Mouse (Mus musculus): ENCODE data around the gene Abcc8.

The Abcc8 gene

DNA sequence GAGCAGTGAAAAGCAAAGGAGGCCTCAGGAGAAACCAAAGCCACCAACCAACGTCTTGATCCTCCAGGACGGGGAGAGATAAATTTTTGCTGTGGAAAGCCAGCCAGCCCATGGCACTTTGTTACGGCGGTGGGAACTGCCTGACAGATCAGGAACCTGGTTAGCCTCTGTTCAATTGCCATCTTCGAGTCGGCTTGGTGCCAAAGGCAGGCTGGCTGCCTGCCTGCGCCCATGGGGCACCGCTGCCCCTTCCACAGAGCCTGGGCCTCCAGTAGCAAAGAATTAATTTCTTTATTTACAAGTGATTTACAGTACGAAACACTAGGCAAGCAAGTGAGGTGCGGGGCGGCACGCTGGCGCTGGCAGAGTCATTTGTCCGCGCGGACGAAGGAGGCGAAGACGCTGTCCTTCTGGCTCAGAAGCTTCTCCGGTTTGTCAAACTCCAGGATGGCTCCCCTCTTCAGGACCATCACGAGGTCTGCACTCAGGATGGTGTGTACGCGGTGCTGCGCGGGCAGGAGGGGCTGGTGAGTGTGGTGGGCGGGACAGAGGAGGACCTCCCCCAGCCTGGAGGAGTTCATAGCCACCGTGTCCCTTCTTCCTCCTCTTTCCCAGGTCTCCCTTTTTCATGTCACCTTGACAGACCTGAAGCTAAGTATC is 75.4 kb downstream of the Abcc8 start:
- DNase-seq: no peak

DNA sequence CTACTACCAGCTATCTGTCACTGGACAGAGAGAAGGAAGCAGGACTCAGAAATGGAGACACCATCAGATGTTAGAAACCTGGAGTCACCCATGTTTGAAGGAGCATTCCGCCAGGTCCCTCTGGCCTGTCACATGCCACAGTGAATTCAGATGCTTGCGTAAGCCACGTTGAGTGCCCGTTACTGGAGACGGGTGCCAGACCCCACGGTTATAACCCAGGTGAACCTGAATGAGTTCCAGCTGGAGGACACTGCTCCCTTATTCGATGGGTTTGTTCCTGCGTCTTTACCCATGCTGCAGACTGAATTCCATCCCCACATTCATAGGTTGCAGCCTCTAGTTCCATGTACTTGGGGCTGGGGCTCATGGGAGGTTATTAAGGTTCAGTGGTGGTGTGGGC is 76.1 kb downstream of the Abcc8 start:
- DNase-seq: no peak

GRCm38 (mm10) chr7:46103075-46103591 is 76.7 kb downstream of the Abcc8 start:
- no peak for DNase-seq

- peak; percentile 85 for DNase-seq
These were observed 79.3 kb downstream of the Abcc8 start, which contains the start of gene Kcnj11 for GRCm38 (mm10) chr7:46100563-46100962. TSS of gene Kcnj11 (minus strand) at chr7:46100764.

GRCm38 (mm10) chr7:46099682-46100081 is 80.2 kb downstream of the Abcc8 start:
- no peak for DNase-seq

- no peak for DNase-seq
These were observed 80.9 kb downstream of the Abcc8 start for GRCm38 (mm10) chr7:46098919-46099286.

DNA sequence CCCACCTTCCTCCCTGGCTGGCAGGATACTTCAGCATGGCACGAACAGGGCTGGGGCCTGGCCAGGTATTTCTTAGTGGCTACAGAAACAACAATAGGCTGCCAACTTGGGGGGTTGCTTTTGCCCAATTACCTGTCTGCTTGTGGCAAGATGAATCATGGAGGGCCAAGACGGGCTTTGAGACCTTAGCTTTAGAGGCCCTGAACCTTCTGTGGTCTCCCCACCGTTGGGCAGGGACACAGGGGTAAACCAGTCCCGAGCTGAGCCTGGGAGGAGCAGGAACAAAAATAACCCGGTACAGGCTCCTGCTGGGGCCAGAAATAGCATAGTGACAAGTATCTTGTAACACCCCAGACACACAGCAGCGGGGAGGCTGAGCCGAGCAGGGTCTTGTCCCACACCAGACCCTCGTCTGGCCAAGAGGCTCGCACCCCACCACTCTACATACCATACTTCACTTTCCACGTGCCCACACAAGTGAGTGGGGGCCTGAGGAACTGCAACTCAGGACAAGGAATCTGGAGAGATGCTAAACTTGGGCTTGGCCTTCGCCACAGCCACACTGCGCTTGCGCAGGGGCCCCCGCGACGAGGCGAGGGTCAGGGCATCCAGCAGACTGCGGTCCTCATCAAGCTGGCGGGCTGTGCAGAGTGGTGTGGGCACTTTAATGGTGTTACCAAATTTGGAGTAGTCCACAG is 81.5 kb downstream of the Abcc8 start:
- DNase-seq: no peak

DNA sequence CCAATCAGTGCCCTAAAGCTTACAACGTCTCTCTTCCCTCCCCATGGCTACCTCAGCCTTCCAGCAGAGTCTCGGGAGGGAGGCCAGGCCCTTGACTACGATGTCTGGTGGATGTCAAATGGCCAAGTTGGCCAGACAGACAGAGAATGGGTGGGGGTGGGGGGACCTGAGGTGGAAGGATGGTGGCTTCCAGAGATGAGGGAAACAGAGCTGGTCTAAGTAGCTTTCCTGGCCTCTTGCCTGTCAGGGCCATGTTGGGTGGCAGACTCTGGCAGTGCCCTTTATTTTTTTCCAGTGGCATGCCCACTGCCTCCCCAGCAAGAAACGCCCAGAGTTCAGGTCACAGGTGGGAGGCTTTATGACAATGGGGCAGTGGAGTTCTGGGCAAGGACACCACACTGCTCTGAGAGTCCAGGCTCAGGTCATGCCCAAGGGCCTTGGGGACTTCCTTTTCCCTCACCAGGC is 82.5 kb downstream of the Abcc8 start:
- DNase-seq: no peak

- DNase-seq: peak; percentile 67
These were observed 83.7 kb downstream of the Abcc8 start for GRCm38 (mm10) chr7:46096136-46096535.

DNA sequence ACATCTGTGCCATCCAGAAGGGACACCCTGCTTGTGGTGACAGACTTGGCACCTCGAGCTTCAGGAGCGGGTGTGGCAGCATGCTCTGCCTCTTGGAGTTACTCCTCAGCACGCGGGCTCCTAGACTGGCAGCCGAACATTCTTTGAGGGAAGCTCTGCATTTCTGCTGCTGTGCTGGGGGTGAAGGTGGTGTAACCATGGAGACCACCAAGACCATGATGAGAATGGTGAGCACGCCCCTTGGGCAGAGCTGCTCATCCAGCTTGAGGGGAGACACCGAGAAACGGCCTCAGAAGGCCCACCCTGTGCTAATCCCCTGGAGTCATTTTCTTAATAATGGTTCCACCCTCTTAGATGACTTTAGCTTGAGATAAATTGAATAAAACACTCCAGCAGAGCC is 87.0 kb downstream of the Abcc8 start:
- no peak for DNase-seq

GRCm38 (mm10) chr7:46088241-46088640 is 91.6 kb downstream of the Abcc8 start:
- DNase-seq: no peak

DNA sequence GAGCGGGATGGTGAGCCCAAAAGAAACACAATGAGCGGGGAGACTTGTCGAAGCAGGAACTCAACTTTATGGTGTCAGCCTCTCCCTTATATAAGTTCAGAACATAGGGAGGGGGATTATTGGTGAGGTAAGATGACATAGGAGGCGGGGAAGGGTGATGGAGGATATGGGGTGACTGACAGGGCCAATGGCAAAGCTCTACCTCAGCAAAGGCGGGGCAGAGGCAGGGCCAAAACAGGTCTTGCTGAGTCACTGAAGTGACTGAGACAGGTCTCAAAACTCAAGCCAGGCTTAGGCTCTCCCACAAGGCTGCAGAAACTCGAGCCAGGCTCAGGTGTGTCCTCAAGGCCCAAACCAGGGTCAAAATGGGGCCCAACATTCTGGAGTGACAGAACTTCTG is 93.5 kb downstream of the Abcc8 start:
- no peak for DNase-seq

GRCm38 (mm10) chr7:46084839-46085513 is 94.9 kb downstream of the Abcc8 start:
- DNase-seq: peak; percentile 63

DNA sequence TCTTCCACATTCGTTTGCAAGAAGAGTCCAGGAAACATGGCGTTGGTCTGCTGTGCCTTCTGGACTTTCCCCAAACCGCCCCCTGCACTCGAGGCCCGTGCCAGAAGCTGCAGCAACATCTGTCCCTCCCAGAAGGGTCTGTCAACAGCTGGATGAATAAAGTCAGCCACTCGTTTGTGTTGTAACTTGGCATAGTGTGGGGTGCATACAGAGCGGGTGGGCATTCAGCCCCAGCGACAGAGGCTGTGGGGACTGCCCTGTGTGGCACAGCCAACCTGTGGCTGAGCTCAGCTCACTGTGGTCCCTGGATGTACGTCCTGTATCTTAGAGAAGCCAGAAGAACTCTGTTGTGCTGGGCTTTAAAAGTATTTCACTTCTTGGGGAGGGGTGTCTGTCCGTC is 95.8 kb downstream of the Abcc8 start:
- no peak for DNase-seq

GRCm38 (mm10) chr7:46077675-46078074 is 102.2 kb downstream of the Abcc8 start:
- no peak for DNase-seq

- no peak for DNase-seq
These were observed 103.0 kb downstream of the Abcc8 start for GRCm38 (mm10) chr7:46076844-46077243.

- no peak for DNase-seq
These were observed 111.0 kb downstream of the Abcc8 start for GRCm38 (mm10) chr7:46068831-46069230.

DNA sequence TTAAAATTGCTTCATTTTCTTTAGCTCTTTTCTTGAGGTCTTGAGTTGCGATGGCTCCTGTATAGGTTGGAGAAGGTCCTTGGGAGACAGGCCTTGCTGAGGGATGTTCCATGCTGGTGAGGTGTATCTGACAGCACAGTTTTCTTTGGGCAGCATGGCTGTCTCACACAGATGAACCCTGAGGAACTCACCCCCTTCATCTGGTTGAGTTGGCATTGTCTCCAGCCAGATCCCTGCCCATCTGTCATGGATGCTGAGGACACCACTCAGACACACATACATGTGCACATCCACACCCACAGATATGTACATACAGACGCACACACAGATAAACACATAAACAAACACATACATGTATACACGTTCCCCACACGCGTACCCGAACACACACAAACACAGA is 116.5 kb downstream of the Abcc8 start:
- DNase-seq: no peak

DNA sequence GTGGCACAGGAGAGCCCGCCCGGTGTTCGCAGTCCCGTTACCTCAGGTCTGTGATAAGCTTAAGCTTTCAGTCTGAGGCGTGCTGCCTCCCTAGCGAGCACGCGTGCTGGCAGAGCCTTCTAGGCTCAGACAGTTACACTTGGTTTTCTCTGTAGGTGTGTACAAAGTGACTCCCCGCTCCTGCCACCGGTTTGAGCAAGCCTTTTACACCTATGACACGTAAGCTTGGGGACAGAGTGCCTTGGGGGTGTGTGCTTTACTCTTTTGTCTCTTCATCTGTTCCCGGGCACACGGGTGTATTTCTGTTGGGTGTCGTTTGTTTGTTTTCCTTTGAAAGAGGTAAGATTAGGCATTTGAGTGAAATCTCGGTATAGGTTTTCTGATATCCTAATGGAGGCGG is 118.2 kb downstream of the Abcc8 start:
- DNase-seq: no peak

DNA sequence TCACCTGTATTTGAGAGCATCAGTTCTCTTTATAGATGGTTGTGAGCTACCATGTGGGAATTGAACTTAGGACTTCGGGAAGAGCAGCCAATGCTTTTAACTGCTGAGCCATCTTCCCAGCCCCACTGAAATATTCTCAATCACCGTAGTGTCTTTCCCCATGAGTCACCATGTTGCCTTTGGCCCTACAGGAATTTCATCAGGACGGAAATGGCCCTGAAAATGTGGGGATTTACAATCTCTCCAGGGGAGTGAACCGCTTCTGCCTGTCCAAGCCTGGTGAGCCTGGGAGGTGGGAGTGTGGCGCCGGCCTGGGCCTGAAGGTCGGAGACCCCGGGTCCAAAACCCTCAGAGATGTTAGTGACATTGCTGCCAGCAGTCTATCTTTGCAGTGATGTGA is 119.1 kb downstream of the Abcc8 start:
- no peak for DNase-seq

GRCm38 (mm10) chr7:46058882-46059281 is 121.0 kb downstream of the Abcc8 start:
- no peak for DNase-seq
